Mouse (Mus musculus) urinary bladder, postnatal 10 days (tissue): ENCODE data around the gene Ninj1.

Experiments
- DNase-seq: peaks from one replicate; pipeline ENCODE4 v3.0.0; 2022; ENCODE audit warnings: low spot score

The Ninj1 gene

DNA sequence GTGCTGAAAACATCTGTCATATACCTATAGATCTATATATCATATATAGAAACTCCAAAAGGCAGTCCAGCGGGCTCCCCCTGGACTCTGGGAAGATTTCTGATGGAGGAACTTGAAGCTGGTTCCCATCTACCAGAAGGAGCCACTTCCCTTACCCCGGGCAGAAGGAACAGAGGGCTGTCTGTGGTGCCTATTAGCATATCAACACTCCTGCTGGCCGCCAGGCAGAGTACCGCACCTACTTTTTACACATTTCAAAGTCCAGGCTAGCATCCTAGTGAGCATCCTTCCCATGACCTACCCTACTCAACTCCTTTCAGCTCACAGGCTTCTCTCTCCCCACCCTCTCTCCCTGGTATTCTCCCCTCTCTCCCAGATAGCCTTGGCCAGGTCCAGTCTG, 38.3 kb downstream of the Ninj1 start:
- DNase-seq: no peak

DNA sequence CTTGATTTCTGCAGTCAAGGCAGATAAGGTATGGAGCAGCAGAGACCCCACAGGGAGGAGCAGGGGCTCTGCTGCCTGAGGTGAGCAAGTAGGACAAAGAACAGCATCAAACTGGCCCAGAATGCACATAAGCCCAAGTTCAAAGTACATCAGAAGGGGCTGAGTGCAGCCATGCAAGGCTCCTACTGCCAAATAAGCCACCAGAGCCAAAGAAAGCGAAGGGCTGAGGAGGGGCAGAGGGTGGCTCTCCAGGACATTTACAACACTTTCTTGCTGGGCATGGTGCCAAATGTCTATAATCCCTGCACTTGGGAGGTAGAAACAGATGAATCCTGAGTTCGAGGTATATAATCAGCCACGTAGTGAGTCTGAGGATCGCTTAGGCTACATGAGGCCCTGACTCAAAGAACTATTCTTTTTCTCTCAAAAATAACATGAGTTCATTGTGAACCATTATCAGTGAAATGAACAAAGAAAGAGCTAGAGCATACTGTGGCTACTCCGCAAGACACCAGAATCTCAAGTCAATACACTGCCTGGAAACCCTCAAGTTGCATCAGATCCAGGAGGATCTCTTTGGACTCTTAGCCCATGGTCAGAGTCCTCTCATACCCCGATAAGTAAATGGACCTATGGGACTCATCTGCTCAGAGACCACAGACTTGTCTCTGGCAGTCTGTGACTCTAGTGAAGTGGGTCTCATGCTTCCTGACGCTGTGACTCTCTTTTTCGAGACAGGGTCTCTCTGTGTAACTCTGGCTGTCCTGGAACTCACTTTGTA, 46.7 kb downstream of the Ninj1 start:
- no peak for DNase-seq

DNA sequence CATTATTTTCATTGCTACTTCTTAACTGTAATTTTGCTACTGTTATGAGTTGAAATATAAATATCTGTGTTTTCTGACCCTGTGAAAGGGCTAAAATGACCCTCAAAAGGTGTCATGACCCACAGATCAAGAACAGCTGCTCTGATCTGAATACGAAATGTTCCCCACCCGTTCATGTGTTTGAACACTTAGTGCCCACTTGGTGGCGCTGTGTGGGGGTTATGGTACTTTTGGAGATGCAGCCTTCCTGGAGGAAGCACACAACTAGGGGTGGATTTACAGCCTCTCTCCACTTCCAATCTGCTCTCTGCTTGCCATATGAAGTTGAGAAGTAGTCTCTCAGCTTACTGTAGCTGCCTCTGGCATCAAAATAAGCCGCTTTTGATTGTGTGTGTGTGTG, 47.4 kb downstream of the Ninj1 start:
- no peak for DNase-seq

DNA sequence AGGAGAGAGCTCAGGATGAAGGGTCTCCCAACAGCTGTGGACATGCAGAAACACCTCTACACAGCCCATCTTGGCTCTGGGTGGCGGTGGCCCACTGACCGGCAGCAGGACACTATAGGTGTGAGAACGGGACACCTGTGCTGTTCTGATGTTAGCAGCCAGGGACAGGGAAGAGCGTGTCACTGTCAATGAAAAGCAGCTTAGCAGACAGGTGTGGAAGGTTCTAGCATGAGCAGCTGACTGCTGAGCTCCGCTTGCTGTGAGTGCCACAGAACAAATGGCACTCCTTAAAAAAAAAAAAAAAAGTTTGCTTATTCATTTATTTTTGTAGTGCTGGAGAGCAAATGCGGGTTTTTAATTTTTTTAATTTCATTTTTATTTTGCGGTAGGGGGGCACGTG, 50.3 kb downstream of the Ninj1 start:
- no peak for DNase-seq

- DNase-seq: no peak
Observed at GRCm38 (mm10) chr13:49238737-49239136, 51.5 kb downstream of the Ninj1 start.

- DNase-seq: no peak
Observed at GRCm38 (mm10) chr13:49242321-49243065, 55.2 kb downstream of the Ninj1 start.

- no peak for DNase-seq
Observed at GRCm38 (mm10) chr13:49243492-49243891, 56.2 kb downstream of the Ninj1 start.

- no peak for DNase-seq
Observed at GRCm38 (mm10) chr13:49245251-49245650, 58.0 kb downstream of the Ninj1 start.
